Mouse (Mus musculus) myocyte (in vitro differentiated cells): Measurements from ENCODE around the gene Arhgef3.

Source experiments
- POLR2A ChIP-seq: IDR thresholded peaks from one replicate; pipeline ENCODE4 v1.6.1; 2011; ENCODE audit warnings: low read depth, mild to moderate bottlenecking, control low read depth, moderate library complexity; ENCODE audit not compliant: insufficient read length
- POLR2AphosphoS2 ChIP-seq: IDR thresholded peaks from one replicate; pipeline ENCODE4 v1.6.1; 2011; ENCODE audit warnings: low read depth, control low read depth; ENCODE audit not compliant: insufficient read length

DNA sequence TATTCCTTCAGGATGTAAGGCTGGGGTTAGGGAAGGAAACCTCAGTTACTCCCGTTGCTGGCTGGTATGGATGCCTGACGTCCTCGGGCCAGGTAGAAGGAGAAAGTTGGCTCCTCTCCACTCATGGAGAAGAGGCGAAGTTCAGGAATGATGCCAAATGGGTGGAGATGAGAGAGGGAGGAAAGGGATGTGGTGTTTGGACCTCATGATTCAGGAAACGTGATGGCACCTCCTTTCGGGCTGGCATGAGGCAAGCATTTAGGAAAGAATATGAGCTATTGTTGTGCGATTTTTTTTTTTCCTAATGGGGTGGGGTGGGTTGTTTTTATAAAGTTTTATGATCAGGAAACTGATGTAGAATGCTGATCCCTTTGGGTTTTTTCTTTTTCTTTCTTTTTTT is 210.0 kb downstream of the Arhgef3 start:
- TF ChIP-seq POLR2A (no peak), POLR2AphosphoS2 (no peak)
